Mouse (Mus musculus) embryonic facial prominence, embryonic 15.5 days (tissue): ENCODE measurements around the gene Mrgprd. TPM values are rescaled to one million over a fixed set of nuclear protein-coding genes. Genes with fewer than 3 reads are reported as not detected.
A peak's percentile ranks its signal among the peaks of the same experiment; 100 is the strongest.

Experiments used
- ATAC-seq: fragments of 200-750 bp; cut with Nextera tagmentation; 2 replicates; pipeline ENCODE4 v1.8.0; 2017; ENCODE audit warnings: low read depth, moderate TSS enrichment; ENCODE audit not compliant: insufficient number of reproducible peaks, low FRiP score, low TSS enrichment
- H3K27ac ChIP-seq: fragments of 300-500 bp; sonication (generic); replicated peaks from 2 replicates; pipeline ENCODE4 v1.5.1; 2015; ENCODE audit warnings: mild to moderate bottlenecking, inconsistent platforms
- H3K27me3 ChIP-seq: fragments of 300-500 bp; sonication (generic); 2 replicates; pipeline ENCODE4 v1.6.1; 2015; ENCODE audit warnings: inconsistent platforms
- H3K36me3 ChIP-seq: fragments of 300-500 bp; sonication (generic); 2 replicates; pipeline ENCODE4 v1.6.1; 2015; ENCODE audit warnings: mild to moderate bottlenecking, inconsistent platforms
- H3K4me1 ChIP-seq: fragments of 300-500 bp; sonication (generic); 2 replicates; pipeline ENCODE4 v1.6.1; 2015; ENCODE audit warnings: inconsistent platforms
- H3K4me2 ChIP-seq: fragments of 300-500 bp; sonication (generic); replicated peaks from 2 replicates; pipeline ENCODE4 v1.6.1; 2015; ENCODE audit warnings: mild to moderate bottlenecking, inconsistent platforms
- H3K4me3 ChIP-seq: fragments of 300-500 bp; sonication (generic); replicated peaks from 2 replicates; pipeline ENCODE4 v1.5.1; 2015; ENCODE audit warnings: mild to moderate bottlenecking, inconsistent platforms
- H3K9ac ChIP-seq: fragments of 300-500 bp; sonication (generic); 2 replicates; pipeline ENCODE4 v1.6.1; 2015; ENCODE audit warnings: inconsistent platforms
- H3K9me3 ChIP-seq: fragments of 300-500 bp; sonication (generic); replicated peaks from 2 replicates; pipeline ENCODE4 v1.6.1; 2016; ENCODE audit warnings: inconsistent platforms
- WGBS: fragments of 180-500 bp; shearing (Covaris S2); methylation state at CpG from one replicate; pipeline ENCODE4 v1.1.7; 2015; 5-methylcytosine and 5-hydroxymethylcytosine counted together
- polyA plus RNA-seq: library from polyadenylated mRNA; unstranded; fragments of >200 nt; fragmentation: Nextera tagmentation; extraction: Ambion mirVana; gene quantifications from 2 replicates; pipeline ENCODE4 v1.2.1, GENCODE M21; 2015

The Mrgprd gene
- polyA plus RNA-seq, 1 experiment from 2014 or later: not detected

- Histone ChIP-seq H3K9ac (no peak overlapping the region), H3K27ac (no peak overlapping the region), H3K4me2 (no peak overlapping the region), H3K9me3 (no peaks in the 10 kb centered on the region), H3K4me3 (no peak overlapping the region), H3K27me3 (no peaks in the 10 kb centered on the region), H3K4me1 (peaks cover 41% of the 10 kb centered on the region), H3K36me3 (no peaks in the 10 kb centered on the region)
- 74% methylated on average over 2 of the region's 2 CpGs for WGBS
- ATAC-seq: no peak
Observed at GRCm38 (mm10) chr7:145304153-145304552, 10.5 kb upstream of the Mrgprd start.

- no peak overlapping the region for H3K4me2 ChIP-seq
- H3K4me3 ChIP-seq: no peak overlapping the region
- H3K27me3 ChIP-seq: no peaks in the 10 kb centered on the region; the same call in 1 of the 2 replicates
- no peaks in the 10 kb centered on the region for H3K36me3 ChIP-seq
- no peak for ATAC-seq
- H3K9me3 ChIP-seq: no peaks in the 10 kb centered on the region
- 91% methylated on average over 10 of the region's 10 CpGs for WGBS
- no peak overlapping the region for H3K27ac ChIP-seq
- H3K9ac ChIP-seq: no peak overlapping the region
- H3K4me1 ChIP-seq: peaks cover 8% of the 10 kb centered on the region
Observed at GRCm38 (mm10) chr7:145307636-145308035, 7.0 kb upstream of the Mrgprd start.

- Histone ChIP-seq H3K4me3 (no peak overlapping the region), H3K27ac (no peak overlapping the region), H3K36me3 (no peaks in the 10 kb centered on the region), H3K9me3 (no peaks in the 10 kb centered on the region), H3K9ac (no peak overlapping the region), H3K27me3 (no peaks in the 10 kb centered on the region; the same call in 1 of the 2 replicates), H3K4me1 (peaks cover 3% of the 10 kb centered on the region; the same call in 1 of the 2 replicates), H3K4me2 (no peak overlapping the region)
- ATAC-seq: no peak
- 78% methylated on average over 30 of the region's 30 CpGs for WGBS
Observed at GRCm38 (mm10) chr7:145308061-145308675, 6.5 kb upstream of the Mrgprd start.

GRCm38 (mm10) chr7:145308866-145309265 is 5.8 kb upstream of the Mrgprd start:
- H3K36me3 ChIP-seq: no peaks in the 10 kb centered on the region
- H3K9me3 ChIP-seq: no peaks in the 10 kb centered on the region
- H3K9ac ChIP-seq: no peak overlapping the region
- H3K27me3 ChIP-seq: no peaks in the 10 kb centered on the region; the same call in 1 of the 2 replicates
- H3K27ac ChIP-seq: no peak overlapping the region
- H3K4me3 ChIP-seq: no peak overlapping the region
- H3K4me2 ChIP-seq: no peak overlapping the region
- ATAC-seq: no peak
- no peaks in the 10 kb centered on the region for H3K4me1 ChIP-seq
- 71% methylated on average over 4 of the region's 4 CpGs for WGBS

GRCm38 (mm10) chr7:145309877-145310276 is 4.8 kb upstream of the Mrgprd start:
- Histone ChIP-seq H3K4me3 (no peak overlapping the region), H3K4me1 (no peaks in the 10 kb centered on the region), H3K9me3 (no peaks in the 10 kb centered on the region), H3K27ac (no peak overlapping the region), H3K4me2 (no peak overlapping the region), H3K36me3 (no peaks in the 10 kb centered on the region), H3K9ac (no peak overlapping the region), H3K27me3 (no peaks in the 10 kb centered on the region; the same call in 1 of the 2 replicates)
- ATAC-seq: no peak
- WGBS: 70% methylated on average over 1 of the region's 1 CpGs

- H3K27ac ChIP-seq: no peak overlapping the region
- no peaks in the 10 kb centered on the region for H3K9me3 ChIP-seq
- 73% methylated on average over 5 of the region's 5 CpGs for WGBS
- no peak overlapping the region for H3K9ac ChIP-seq
- no peaks in the 10 kb centered on the region for H3K4me1 ChIP-seq
- H3K4me3 ChIP-seq: no peak overlapping the region
- no peak overlapping the region for H3K4me2 ChIP-seq
- no peaks in the 10 kb centered on the region for H3K36me3 ChIP-seq
- no peaks in the 10 kb centered on the region; the same call in 1 of the 2 replicates for H3K27me3 ChIP-seq
- no peak for ATAC-seq
Observed at GRCm38 (mm10) chr7:145310526-145310925, 4.1 kb upstream of the Mrgprd start.

GRCm38 (mm10) chr7:145312137-145312536 is 2.5 kb upstream of the Mrgprd start:
- Histone ChIP-seq H3K4me2 (no peak overlapping the region), H3K27me3 (no peaks in the 10 kb centered on the region; the same call in 1 of the 2 replicates), H3K9me3 (no peaks in the 10 kb centered on the region), H3K9ac (no peak overlapping the region), H3K4me3 (no peak overlapping the region), H3K4me1 (no peaks in the 10 kb centered on the region), H3K27ac (no peak overlapping the region), H3K36me3 (no peaks in the 10 kb centered on the region)
- no peak for ATAC-seq
- WGBS: 63% methylated on average over 3 of the region's 3 CpGs

- no peaks in the 10 kb centered on the region for H3K9me3 ChIP-seq
- H3K27me3 ChIP-seq: no peaks in the 10 kb centered on the region
- no peak overlapping the region for H3K9ac ChIP-seq
- WGBS: 57% methylated on average over 4 of the region's 4 CpGs
- ATAC-seq: no peak
- H3K27ac ChIP-seq: no peak overlapping the region
- no peaks in the 10 kb centered on the region for H3K36me3 ChIP-seq
- no peak overlapping the region for H3K4me3 ChIP-seq
- H3K4me1 ChIP-seq: no peaks in the 10 kb centered on the region
- H3K4me2 ChIP-seq: no peak overlapping the region
Observed at GRCm38 (mm10) chr7:145317522-145317921, 2.9 kb downstream of the Mrgprd start.

GRCm38 (mm10) chr7:145319481-145319880 is 4.8 kb downstream of the Mrgprd start:
- H3K4me3 ChIP-seq: no peak overlapping the region
- no peak overlapping the region for H3K4me2 ChIP-seq
- no peaks in the 10 kb centered on the region for H3K9me3 ChIP-seq
- H3K27ac ChIP-seq: no peak overlapping the region
- ATAC-seq: no peak
- no peaks in the 10 kb centered on the region for H3K27me3 ChIP-seq
- H3K36me3 ChIP-seq: no peaks in the 10 kb centered on the region
- WGBS: 63% methylated on average over 3 of the region's 3 CpGs
- H3K4me1 ChIP-seq: no peaks in the 10 kb centered on the region
- H3K9ac ChIP-seq: no peak overlapping the region

- no peak overlapping the region for H3K4me3 ChIP-seq
- H3K27me3 ChIP-seq: no peaks in the 10 kb centered on the region
- no peaks in the 10 kb centered on the region for H3K36me3 ChIP-seq
- no peak for ATAC-seq
- H3K4me1 ChIP-seq: no peaks in the 10 kb centered on the region
- H3K27ac ChIP-seq: no peak overlapping the region
- no peak overlapping the region for H3K9ac ChIP-seq
- H3K4me2 ChIP-seq: no peak overlapping the region
- H3K9me3 ChIP-seq: no peaks in the 10 kb centered on the region
- 37% methylated on average over 4 of the region's 4 CpGs for WGBS
Observed at GRCm38 (mm10) chr7:145323607-145324006, 9.0 kb downstream of the Mrgprd start.

GRCm38 (mm10) chr7:145325697-145326096 is 11.1 kb downstream of the Mrgprd start:
- H3K27me3 ChIP-seq: no peaks in the 10 kb centered on the region
- ATAC-seq: no peak
- 43% methylated on average over 2 of the region's 2 CpGs for WGBS
- H3K36me3 ChIP-seq: no peaks in the 10 kb centered on the region
- H3K4me1 ChIP-seq: peaks cover 10% of the 10 kb centered on the region
- H3K4me2 ChIP-seq: no peak overlapping the region
- H3K9ac ChIP-seq: no peak overlapping the region
- no peaks in the 10 kb centered on the region for H3K9me3 ChIP-seq
- no peak overlapping the region for H3K27ac ChIP-seq
- H3K4me3 ChIP-seq: no peak overlapping the region

GRCm38 (mm10) chr7:145329982-145330381 is 15.3 kb downstream of the Mrgprd start:
- no peaks in the 10 kb centered on the region for H3K36me3 ChIP-seq
- H3K4me1 ChIP-seq: peaks cover 43% of the 10 kb centered on the region
- no peak overlapping the region for H3K9ac ChIP-seq
- ATAC-seq: peak; percentile 16; the same call in 1 of the 2 replicates
- H3K4me3 ChIP-seq: no peak overlapping the region
- 44% methylated on average over 2 of the region's 2 CpGs for whole genome bisulfite sequencing
- H3K4me2 ChIP-seq: no peak overlapping the region
- no peaks in the 10 kb centered on the region for H3K9me3 ChIP-seq
- peak overlapping the region; percentile 83 for H3K27ac ChIP-seq
- no peaks in the 10 kb centered on the region for H3K27me3 ChIP-seq
